Mouse (Mus musculus): ENCODE measurements around the gene L3mbtl4. TPM values are rescaled to one million over a fixed set of nuclear protein-coding genes. Genes with fewer than 3 reads are reported as not detected.

Gene L3mbtl4
- polyA plus RNA-seq (2015; fragmentation: Nextera tagmentation; extraction: Ambion mirVana): 1.7 and 1.8 TPM in 2 replicates

DNA sequence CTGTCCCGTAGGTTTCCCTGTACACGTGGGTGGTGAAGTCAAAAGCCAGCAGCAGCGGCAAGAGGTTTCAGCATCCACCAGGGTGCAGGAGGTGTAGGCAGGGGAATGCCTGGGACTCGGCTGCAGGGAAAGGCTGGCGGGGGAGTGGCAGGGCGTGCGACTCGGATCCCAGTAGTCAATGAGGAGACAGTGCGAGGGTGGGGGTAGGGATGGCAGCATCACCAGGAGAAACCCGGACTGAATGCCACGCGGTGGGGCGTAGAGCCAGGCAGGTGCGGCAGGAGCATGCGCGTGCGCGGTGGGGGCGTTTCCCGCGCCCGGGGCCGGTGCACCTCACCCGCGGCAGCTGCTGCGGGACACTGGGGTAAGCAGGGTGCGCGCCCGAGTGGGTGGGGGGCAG, at the start of gene L3mbtl4:
Gene L3mbtl4, plus strand, starts transcription at position 271 of the 400 bp plus-strand sequence.
- WGBS: under 1% methylated on average over 29 of the region's 29 CpGs
- H3K4me1 ChIP-seq (replicated peaks): peaks cover 14% of the 10 kb centered on the region
- H3K36me3 ChIP-seq: no peaks in the 10 kb centered on the region
- H3K27ac ChIP-seq (replicated peaks): no peak within 1 kb of the TSS
- peak within 1 kb of the TSS; percentile 96 for H3K4me2 ChIP-seq
- H3K9me3 ChIP-seq: no peaks in the 10 kb centered on the region
- ATAC-seq (ENCODE audit: low read depth): peak; percentile 93
- H3K9ac ChIP-seq: peak within 1 kb of the TSS; percentile 72
- H3K27me3 ChIP-seq: peaks cover 6% of the 10 kb centered on the region; the same call in 1 of the 2 replicates
- H3K4me3 ChIP-seq: peak within 1 kb of the TSS; percentile 59

- Histone ChIP-seq H3K4me1 (replicated peaks) (no peaks in the 10 kb centered on the region), H3K27ac (replicated peaks) (no peak overlapping the region), H3K27me3 (no peaks in the 10 kb centered on the region), H3K4me3 (no peak overlapping the region), H3K9me3 (no peaks in the 10 kb centered on the region), H3K4me2 (no peak overlapping the region), H3K9ac (no peak overlapping the region), H3K36me3 (no peaks in the 10 kb centered on the region)
- 75% methylated on average over 4 of the region's 4 CpGs for WGBS
- ATAC-seq (ENCODE audit: low read depth): no peak
These were observed 43.1 kb upstream of the L3mbtl4 start for GRCm38 (mm10) chr17:68230484-68230883.

DNA sequence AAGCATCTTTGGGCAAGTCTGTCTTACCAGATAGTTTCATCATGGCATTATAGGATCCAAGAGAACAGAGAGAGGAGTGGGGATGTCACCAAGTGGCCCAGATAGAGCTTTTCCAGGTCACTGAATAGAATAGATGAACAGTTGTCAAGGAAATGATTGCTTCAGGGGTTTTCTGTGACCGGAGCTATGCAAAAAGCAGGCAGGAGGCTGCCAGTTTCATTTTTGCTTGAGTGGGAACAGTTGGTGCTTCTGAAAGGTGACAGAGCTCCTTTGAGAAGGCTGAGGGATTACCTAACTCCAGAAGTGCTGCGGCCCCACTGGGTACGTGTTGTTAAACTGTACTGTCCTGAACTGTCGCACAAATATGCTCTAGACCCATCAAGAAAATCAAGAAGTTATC, 38.2 kb upstream of the L3mbtl4 start:
- H3K9me3 ChIP-seq: no peaks in the 10 kb centered on the region
- no peak overlapping the region for H3K4me2 ChIP-seq
- H3K4me1 ChIP-seq (replicated peaks): no peaks in the 10 kb centered on the region
- H3K9ac ChIP-seq: no peak overlapping the region
- H3K36me3 ChIP-seq: no peaks in the 10 kb centered on the region
- no peak overlapping the region for H3K4me3 ChIP-seq
- no peak overlapping the region for H3K27ac ChIP-seq (replicated peaks)
- no peaks in the 10 kb centered on the region for H3K27me3 ChIP-seq
- 86% methylated on average over 4 of the region's 4 CpGs for WGBS
- ATAC-seq (ENCODE audit: low read depth): no peak

GRCm38 (mm10) chr17:68236992-68237391, 36.6 kb upstream of the L3mbtl4 start:
- Histone ChIP-seq H3K4me2 (no peak overlapping the region), H3K27ac (replicated peaks) (no peak overlapping the region), H3K36me3 (no peaks in the 10 kb centered on the region), H3K9me3 (no peaks in the 10 kb centered on the region), H3K9ac (no peak overlapping the region), H3K4me1 (replicated peaks) (no peaks in the 10 kb centered on the region), H3K27me3 (no peaks in the 10 kb centered on the region), H3K4me3 (no peak overlapping the region)
- 85% methylated on average over 12 of the region's 12 CpGs for WGBS
- ATAC-seq (ENCODE audit: low read depth): no peak

GRCm38 (mm10) chr17:68240171-68240570, 33.4 kb upstream of the L3mbtl4 start:
- Histone ChIP-seq H3K9ac (no peak overlapping the region), H3K27ac (replicated peaks) (no peak overlapping the region), H3K36me3 (no peaks in the 10 kb centered on the region), H3K4me1 (replicated peaks) (no peaks in the 10 kb centered on the region), H3K4me3 (no peak overlapping the region), H3K4me2 (no peak overlapping the region), H3K27me3 (no peaks in the 10 kb centered on the region), H3K9me3 (no peaks in the 10 kb centered on the region)
- 85% methylated on average over 2 of the region's 2 CpGs for WGBS
- ATAC-seq (ENCODE audit: low read depth): no peak

DNA sequence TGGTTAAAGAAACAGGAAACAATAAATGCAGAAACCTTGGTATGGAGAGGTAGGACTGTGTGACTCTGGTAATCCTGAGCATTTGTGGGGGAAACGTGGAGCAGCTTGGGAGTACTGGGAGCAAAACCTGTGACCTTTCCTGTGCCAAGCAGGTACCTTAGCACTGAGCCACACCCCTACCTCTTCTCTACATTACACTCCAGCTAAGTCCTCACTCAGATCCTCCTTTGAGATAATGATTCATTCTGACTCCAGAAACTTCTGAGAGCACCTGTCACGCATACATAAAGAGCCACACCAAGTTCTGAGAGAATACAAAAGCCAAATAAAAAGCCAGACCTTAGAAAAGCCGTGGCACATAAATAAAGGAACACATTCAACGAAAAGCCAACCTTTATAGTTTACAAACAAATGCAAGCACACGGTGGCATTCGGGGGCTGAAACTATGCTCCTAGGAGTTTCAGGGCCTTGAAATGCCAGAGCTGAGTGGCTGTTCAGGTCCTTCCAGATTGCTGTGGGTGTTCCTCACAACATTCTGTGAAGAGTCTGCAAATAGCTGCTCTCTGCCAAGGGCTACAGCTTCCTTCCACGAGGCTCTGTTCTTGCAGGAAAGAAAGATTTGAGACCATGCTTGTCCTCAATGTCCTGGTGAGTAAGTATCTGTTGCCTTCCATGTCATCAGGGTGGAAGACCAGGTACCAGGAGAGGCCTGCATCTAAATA, 8.6 kb upstream of the L3mbtl4 start:
- no peak for ATAC-seq (ENCODE audit: low read depth)
- H3K27ac ChIP-seq (replicated peaks): no peak overlapping the region
- H3K4me2 ChIP-seq: no peak overlapping the region
- no peaks in the 10 kb centered on the region for H3K27me3 ChIP-seq
- H3K9ac ChIP-seq: no peak overlapping the region
- no peaks in the 10 kb centered on the region for H3K36me3 ChIP-seq
- H3K9me3 ChIP-seq: peaks cover 7% of the 10 kb centered on the region
- WGBS: 71% methylated on average over 7 of the region's 7 CpGs
- no peaks in the 10 kb centered on the region for H3K4me1 ChIP-seq (replicated peaks)
- H3K4me3 ChIP-seq: no peak overlapping the region

DNA sequence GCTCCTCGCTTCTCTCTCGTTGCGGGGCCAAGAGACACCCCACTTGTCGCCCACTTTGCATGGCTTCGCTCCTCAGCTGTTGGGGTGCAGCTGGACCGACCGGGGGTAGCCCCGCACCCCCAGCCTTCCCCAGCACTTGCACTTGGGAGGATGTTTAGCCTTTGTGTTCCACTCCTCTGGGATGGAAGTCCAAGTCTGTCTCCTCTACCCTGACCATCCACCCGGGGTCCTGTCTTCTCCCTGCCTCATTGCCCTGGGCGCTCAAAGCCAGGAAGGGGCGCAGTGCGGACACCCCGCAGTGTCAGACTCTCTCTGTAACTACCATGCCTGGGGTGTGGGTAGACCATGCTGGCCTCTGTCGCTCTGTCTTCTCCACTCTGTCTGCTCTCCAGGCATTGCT, 357 bp downstream of the L3mbtl4 start:
- no peak overlapping the region for H3K27ac ChIP-seq (replicated peaks)
- H3K27me3 ChIP-seq: peaks cover 6% of the 10 kb centered on the region; the same call in 1 of the 2 replicates
- H3K9me3 ChIP-seq: no peaks in the 10 kb centered on the region
- H3K36me3 ChIP-seq: no peaks in the 10 kb centered on the region
- WGBS: 24% methylated on average over 14 of the region's 14 CpGs
- peaks cover 14% of the 10 kb centered on the region for H3K4me1 ChIP-seq (replicated peaks)
- peak overlapping the region; percentile 72 for H3K9ac ChIP-seq
- H3K4me3 ChIP-seq: peak overlapping the region; percentile 59
- peak overlapping the region; percentile 96 for H3K4me2 ChIP-seq
- peak; percentile 74 for ATAC-seq (ENCODE audit: low read depth)

DNA sequence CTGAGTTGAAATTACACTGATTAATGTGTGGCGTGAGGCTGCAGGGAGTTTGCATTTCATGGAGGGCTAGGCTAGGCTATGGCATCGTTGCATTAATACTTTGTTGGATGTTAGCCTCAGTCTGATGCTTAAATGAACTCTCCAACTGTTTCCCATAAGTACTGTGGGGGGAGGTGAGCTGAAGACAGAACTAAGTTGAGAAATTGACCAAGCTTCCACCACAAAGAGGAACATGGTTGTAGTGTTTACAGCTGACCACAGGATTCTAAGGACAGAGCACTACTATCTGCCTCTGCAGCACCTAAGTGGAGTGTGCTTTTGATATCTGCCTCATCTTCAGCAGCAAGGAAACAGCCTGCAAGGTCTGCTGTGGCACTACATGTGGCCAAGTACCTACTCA, 1.5 kb downstream of the L3mbtl4 start:
- Histone ChIP-seq H3K36me3 (no peaks in the 10 kb centered on the region), H3K9me3 (no peaks in the 10 kb centered on the region), H3K27ac (replicated peaks) (no peak overlapping the region), H3K4me3 (no peak overlapping the region), H3K4me2 (no peak overlapping the region), H3K4me1 (replicated peaks) (peaks cover 14% of the 10 kb centered on the region), H3K27me3 (peaks cover 6% of the 10 kb centered on the region; the same call in 1 of the 2 replicates), H3K9ac (no peak overlapping the region)
- 88% methylated on average over 2 of the region's 2 CpGs for WGBS
- ATAC-seq (ENCODE audit: low read depth): no peak

DNA sequence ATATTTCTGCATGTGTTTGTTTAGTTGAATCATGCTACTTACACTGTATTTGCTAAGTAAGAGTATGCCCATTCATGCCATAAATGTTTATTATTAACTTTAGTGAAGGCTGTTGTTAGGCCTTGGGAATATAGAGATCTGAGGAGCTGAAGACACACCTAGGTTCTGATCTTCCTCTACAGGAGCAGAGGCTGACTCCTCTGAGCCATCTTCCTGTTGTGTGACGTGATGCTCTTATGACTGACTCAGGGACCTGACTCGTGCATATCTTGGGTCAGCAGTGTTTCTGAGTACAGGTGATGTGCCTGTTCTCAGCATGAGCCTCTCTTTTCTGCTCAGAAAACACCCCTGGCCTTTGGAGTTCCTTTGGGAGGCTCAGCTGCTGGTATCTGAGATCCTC, 7.3 kb downstream of the L3mbtl4 start:
- H3K36me3 ChIP-seq: no peaks in the 10 kb centered on the region
- H3K4me3 ChIP-seq: no peak overlapping the region
- 82% methylated on average over 2 of the region's 2 CpGs for WGBS
- ATAC-seq (ENCODE audit: low read depth): no peak
- no peaks in the 10 kb centered on the region for H3K27me3 ChIP-seq
- H3K4me2 ChIP-seq: no peak overlapping the region
- no peak overlapping the region for H3K27ac ChIP-seq (replicated peaks)
- H3K9ac ChIP-seq: no peak overlapping the region
- H3K4me1 ChIP-seq (replicated peaks): 0 out of 2 replicates have a peak, but pooled peaks cover 4% of the 10 kb centered on the region
- no peaks in the 10 kb centered on the region for H3K9me3 ChIP-seq

GRCm38 (mm10) chr17:68285119-68285782, 11.7 kb downstream of the L3mbtl4 start:
- Histone ChIP-seq H3K4me3 (no peak overlapping the region), H3K4me1 (replicated peaks) (0 out of 2 replicates have a peak, but pooled peaks cover 4% of the 10 kb centered on the region), H3K36me3 (no peaks in the 10 kb centered on the region), H3K9me3 (no peaks in the 10 kb centered on the region), H3K27me3 (no peaks in the 10 kb centered on the region), H3K4me2 (no peak overlapping the region), H3K27ac (replicated peaks) (no peak overlapping the region), H3K9ac (no peak overlapping the region)
- ATAC-seq (ENCODE audit: low read depth): no peak
- WGBS: 26% methylated on average over 8 of the region's 8 CpGs

- 82% methylated on average over 4 of the region's 4 CpGs for WGBS
- Histone ChIP-seq H3K4me3 (no peak overlapping the region), H3K27ac (replicated peaks) (no peak overlapping the region), H3K4me2 (no peak overlapping the region), H3K9ac (no peak overlapping the region), H3K9me3 (no peaks in the 10 kb centered on the region), H3K36me3 (no peaks in the 10 kb centered on the region), H3K4me1 (replicated peaks) (peaks cover 14% of the 10 kb centered on the region; the same call in 1 of the 2 replicates), H3K27me3 (no peaks in the 10 kb centered on the region)
- ATAC-seq (ENCODE audit: low read depth): no peak
These were observed 14.5 kb downstream of the L3mbtl4 start for GRCm38 (mm10) chr17:68288094-68288493.

- no peak overlapping the region for H3K4me3 ChIP-seq
- H3K36me3 ChIP-seq: no peaks in the 10 kb centered on the region
- no peak overlapping the region for H3K9ac ChIP-seq
- H3K27me3 ChIP-seq: no peaks in the 10 kb centered on the region
- H3K27ac ChIP-seq (replicated peaks): no peak overlapping the region
- no peak for ATAC-seq (ENCODE audit: low read depth)
- H3K9me3 ChIP-seq: no peaks in the 10 kb centered on the region
- H3K4me2 ChIP-seq: no peak overlapping the region
- peaks cover 14% of the 10 kb centered on the region; the same call in 1 of the 2 replicates for H3K4me1 ChIP-seq (replicated peaks)
- WGBS: 82% methylated on average over 8 of the region's 8 CpGs
These were observed 15.1 kb downstream of the L3mbtl4 start for GRCm38 (mm10) chr17:68288699-68289098.

All from neural tube, embryonic 13.5 days (tissue).